Mouse (Mus musculus) heart, embryonic 13.5 days (tissue): ENCODE results near the gene Pptc7. TPM values are rescaled to one million over a fixed set of nuclear protein-coding genes. Genes with fewer than 3 reads are reported as not detected.
A peak's percentile ranks its signal among the peaks of the same experiment; 100 is the strongest.
"Not testable (repeated sequence)": the region's sequence is repeated elsewhere in the genome, so short reads cannot be mapped to it uniquely, and the experiment has no call there.

Experiments
- ATAC-seq: fragments of 200-750 bp; cut with Nextera tagmentation; 2 replicates; pipeline ENCODE4 v1.8.0; 2017; ENCODE audit warnings: moderate TSS enrichment; ENCODE audit not compliant: insufficient number of reproducible peaks, low FRiP score, low TSS enrichment; ENCODE audit errors: extremely low read depth
- H3K27ac ChIP-seq: fragments of 300-500 bp; sonication (generic); replicated peaks from 2 replicates; pipeline ENCODE4 v1.5.1; 2015; ENCODE audit warnings: moderate library complexity, mild to moderate bottlenecking, inconsistent platforms
- H3K27me3 ChIP-seq: fragments of 300-500 bp; sonication (generic); replicated peaks from 2 replicates; pipeline ENCODE4 v1.6.1; 2015; ENCODE audit warnings: mild to moderate bottlenecking, inconsistent platforms
- H3K36me3 ChIP-seq: fragments of 300-500 bp; sonication (generic); 2 replicates; pipeline ENCODE4 v1.6.1; 2015; ENCODE audit warnings: mild to moderate bottlenecking, inconsistent platforms
- H3K4me1 ChIP-seq: fragments of 300-500 bp; sonication (generic); 2 replicates; pipeline ENCODE4 v1.6.1; 2015; ENCODE audit warnings: inconsistent platforms
- H3K4me2 ChIP-seq: fragments of 300-500 bp; sonication (generic); 2 replicates; pipeline ENCODE4 v1.6.1; 2015; ENCODE audit warnings: inconsistent platforms, mild to moderate bottlenecking, moderate library complexity
- H3K4me3 ChIP-seq: fragments of 300-500 bp; sonication (generic); 2 replicates; pipeline ENCODE4 v1.5.1; 2015; ENCODE audit warnings: moderate library complexity, mild to moderate bottlenecking, inconsistent platforms
- H3K9ac ChIP-seq: fragments of 300-500 bp; sonication (generic); 2 replicates; pipeline ENCODE4 v1.6.1; 2015; ENCODE audit warnings: inconsistent platforms, mild to moderate bottlenecking, moderate library complexity
- H3K9me3 ChIP-seq: fragments of 300-500 bp; sonication (generic); 2 replicates; pipeline ENCODE4 v1.6.1; 2016; ENCODE audit warnings: inconsistent platforms
- WGBS: fragments of 180-500 bp; shearing (Covaris S2); methylation state at CpG from one replicate; pipeline ENCODE4 v1.1.7; 2015; ENCODE audit warnings: mixed read lengths; 5-methylcytosine and 5-hydroxymethylcytosine counted together
- polyA plus RNA-seq: library from polyadenylated mRNA; unstranded; fragments of >200 nt; fragmentation: Nextera tagmentation; extraction: Ambion mirVana; gene quantifications from 2 replicates; pipeline ENCODE4 v1.2.1, GENCODE M21; 2015

The Pptc7 gene
- polyA plus RNA-seq, 1 experiment from 2014 or later, result 9.7 TPM

DNA sequence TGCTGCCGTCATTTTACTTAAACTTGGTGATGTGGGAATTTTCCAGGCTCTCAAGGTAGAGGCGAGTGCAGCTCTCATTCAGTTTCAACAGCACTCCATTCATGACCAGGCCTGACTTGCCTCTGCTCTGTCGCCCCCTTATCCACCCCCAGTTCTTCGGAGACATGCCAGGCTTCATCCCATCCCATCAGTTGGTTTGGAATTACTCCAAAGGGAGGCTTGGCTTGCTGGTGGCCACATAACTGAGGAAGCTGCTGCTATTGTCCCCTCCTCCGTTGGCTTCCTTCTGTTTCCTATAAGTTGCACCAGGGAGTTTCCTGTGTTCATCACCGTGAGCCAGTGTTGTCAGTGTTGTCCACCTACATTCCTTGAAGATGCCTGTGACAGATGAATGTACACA is 20.4 kb downstream of the Pptc7 start:
- Histone ChIP-seq H3K4me1 (peaks cover 48% of the 10 kb centered on the region), H3K9ac (no peak overlapping the region), H3K9me3 (no peaks in the 10 kb centered on the region), H3K36me3 (peaks cover 19% of the 10 kb centered on the region), H3K27ac (peak overlapping the region; percentile 34), H3K4me3 (no peak overlapping the region), H3K4me2 (no peak overlapping the region), H3K27me3 (no peaks in the 10 kb centered on the region)
- 62% methylated on average over 6 of the region's 6 CpGs for WGBS
- ATAC-seq, result no peak

- no peak overlapping the region for H3K4me2 ChIP-seq
- peaks cover 41% of the 10 kb centered on the region for H3K4me1 ChIP-seq
- ATAC-seq, result no peak
- no peak overlapping the region for H3K27ac ChIP-seq
- H3K36me3 ChIP-seq, result peaks cover 21% of the 10 kb centered on the region
- 95% methylated on average over 7 of the region's 7 CpGs for WGBS
- no peak overlapping the region for H3K4me3 ChIP-seq
- H3K9me3 ChIP-seq, result no peaks in the 10 kb centered on the region
- no peaks in the 10 kb centered on the region for H3K27me3 ChIP-seq
- no peak overlapping the region for H3K9ac ChIP-seq
These were observed 21.3 kb downstream of the Pptc7 start for GRCm38 (mm10) chr5:122305472-122305871.

GRCm38 (mm10) chr5:122306536-122306935 is 22.4 kb downstream of the Pptc7 start:
- peaks cover 30% of the 10 kb centered on the region for H3K36me3 ChIP-seq
- no peak for ATAC-seq
- no peak overlapping the region for H3K27ac ChIP-seq
- H3K9ac ChIP-seq, result no peak overlapping the region
- H3K4me2 ChIP-seq, result no peak overlapping the region
- peaks cover 47% of the 10 kb centered on the region for H3K4me1 ChIP-seq
- H3K27me3 ChIP-seq, result no peaks in the 10 kb centered on the region
- WGBS, result 82% methylated on average over 3 of the region's 3 CpGs
- no peaks in the 10 kb centered on the region for H3K9me3 ChIP-seq
- no peak overlapping the region for H3K4me3 ChIP-seq

- WGBS, result 65% methylated on average over 8 of the region's 8 CpGs
- no peaks in the 10 kb centered on the region for H3K9me3 ChIP-seq
- no peaks in the 10 kb centered on the region for H3K27me3 ChIP-seq
- 0 out of 2 replicates have a peak overlapping the region, but pooled peaks have one; percentile 24 for H3K27ac ChIP-seq
- peak overlapping the region; percentile 5; the same call in 1 of the 2 replicates for H3K9ac ChIP-seq
- no peak for ATAC-seq
- H3K4me3 ChIP-seq, result no peak overlapping the region
- no peak overlapping the region for H3K4me2 ChIP-seq
- peaks cover 43% of the 10 kb centered on the region for H3K4me1 ChIP-seq
- peaks cover 50% of the 10 kb centered on the region for H3K36me3 ChIP-seq
These were observed 26.5 kb downstream of the Pptc7 start for GRCm38 (mm10) chr5:122310699-122311098.

- Histone ChIP-seq H3K4me3 (no peak overlapping the region), H3K36me3 (peaks cover 52% of the 10 kb centered on the region), H3K27ac (no peak overlapping the region), H3K9me3 (no peaks in the 10 kb centered on the region), H3K27me3 (no peaks in the 10 kb centered on the region), H3K9ac (peak overlapping the region; percentile 10; the same call in 1 of the 2 replicates), H3K4me2 (no peak overlapping the region), H3K4me1 (peaks cover 43% of the 10 kb centered on the region)
- 69% methylated on average over 7 of the region's 7 CpGs for WGBS
- ATAC-seq, result no peak
These were observed 27.5 kb downstream of the Pptc7 start for GRCm38 (mm10) chr5:122311692-122312091.

DNA sequence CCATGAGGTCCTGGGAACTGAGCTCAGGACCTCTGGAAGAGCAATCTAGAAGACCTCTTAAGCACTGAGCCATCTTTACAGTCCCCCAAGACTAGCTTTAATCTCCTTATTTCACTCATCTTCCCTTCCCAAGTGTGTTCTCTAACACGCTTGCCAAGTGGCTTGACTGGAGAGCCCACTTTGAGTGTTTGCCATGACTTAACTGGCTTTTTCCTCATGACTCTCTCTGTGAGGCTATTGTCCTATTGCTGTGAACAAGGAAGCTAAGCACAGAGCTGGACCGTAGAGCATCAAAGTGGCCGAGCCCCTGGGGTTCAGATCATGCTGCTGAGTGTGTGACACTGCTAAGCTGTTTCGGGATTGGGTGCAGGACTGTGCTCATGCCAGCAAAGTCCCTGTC is 28.2 kb downstream of the Pptc7 start:
- Histone ChIP-seq H3K27me3 (no peaks in the 10 kb centered on the region), H3K36me3 (peaks cover 56% of the 10 kb centered on the region), H3K4me1 (peaks cover 49% of the 10 kb centered on the region), H3K9me3 (no peaks in the 10 kb centered on the region), H3K4me3 (no peak overlapping the region), H3K4me2 (no peak overlapping the region), H3K27ac (no peak overlapping the region), H3K9ac (no peak overlapping the region)
- no peak for ATAC-seq
- 84% methylated on average over 4 of the region's 4 CpGs for WGBS

DNA sequence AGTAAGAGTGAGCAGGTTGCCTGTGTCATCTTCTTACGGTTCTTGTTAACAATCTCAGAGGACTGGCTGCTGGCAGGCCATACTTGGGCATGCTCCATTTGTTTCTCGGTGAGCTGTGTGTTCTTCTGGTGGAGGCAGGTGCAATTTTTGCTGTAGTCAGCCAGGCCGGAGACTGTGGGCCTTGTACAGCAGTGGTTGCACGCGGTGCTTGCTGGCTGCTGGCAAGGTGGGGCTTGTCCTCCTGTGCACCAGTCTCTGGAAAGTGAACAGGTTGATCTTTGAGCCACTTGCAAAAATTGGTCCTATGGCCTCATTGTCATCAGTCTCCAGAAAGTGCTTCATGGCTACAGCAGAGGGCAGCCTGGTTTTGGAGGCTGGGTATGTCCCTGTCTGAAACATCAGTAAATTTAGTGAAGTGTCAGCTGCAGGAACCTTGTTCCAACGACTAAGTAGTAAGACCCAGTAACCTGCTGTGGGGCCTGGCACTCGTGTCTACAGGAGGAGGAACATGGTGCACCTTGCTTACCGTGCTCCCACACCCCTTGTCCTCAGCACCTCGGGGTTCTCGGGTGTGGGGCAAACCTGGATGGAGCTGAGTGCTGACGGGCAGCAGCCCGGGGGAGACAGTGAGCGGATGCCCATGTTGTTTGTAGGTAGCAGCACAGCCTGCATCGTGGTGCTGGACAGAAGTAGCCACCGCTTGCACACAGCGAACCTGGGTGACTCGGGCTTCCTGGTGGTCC is 28.9 kb downstream of the Pptc7 start:
- Histone ChIP-seq H3K4me1 (peaks cover 56% of the 10 kb centered on the region), H3K27ac (no peak overlapping the region), H3K9ac (no peak overlapping the region), H3K4me2 (no peak overlapping the region), H3K27me3 (no peaks in the 10 kb centered on the region), H3K9me3 (no peaks in the 10 kb centered on the region), H3K36me3 (peaks cover 54% of the 10 kb centered on the region), H3K4me3 (no peak overlapping the region)
- ATAC-seq, result no peak
- 87% methylated on average over 17 of the region's 17 CpGs for WGBS

DNA sequence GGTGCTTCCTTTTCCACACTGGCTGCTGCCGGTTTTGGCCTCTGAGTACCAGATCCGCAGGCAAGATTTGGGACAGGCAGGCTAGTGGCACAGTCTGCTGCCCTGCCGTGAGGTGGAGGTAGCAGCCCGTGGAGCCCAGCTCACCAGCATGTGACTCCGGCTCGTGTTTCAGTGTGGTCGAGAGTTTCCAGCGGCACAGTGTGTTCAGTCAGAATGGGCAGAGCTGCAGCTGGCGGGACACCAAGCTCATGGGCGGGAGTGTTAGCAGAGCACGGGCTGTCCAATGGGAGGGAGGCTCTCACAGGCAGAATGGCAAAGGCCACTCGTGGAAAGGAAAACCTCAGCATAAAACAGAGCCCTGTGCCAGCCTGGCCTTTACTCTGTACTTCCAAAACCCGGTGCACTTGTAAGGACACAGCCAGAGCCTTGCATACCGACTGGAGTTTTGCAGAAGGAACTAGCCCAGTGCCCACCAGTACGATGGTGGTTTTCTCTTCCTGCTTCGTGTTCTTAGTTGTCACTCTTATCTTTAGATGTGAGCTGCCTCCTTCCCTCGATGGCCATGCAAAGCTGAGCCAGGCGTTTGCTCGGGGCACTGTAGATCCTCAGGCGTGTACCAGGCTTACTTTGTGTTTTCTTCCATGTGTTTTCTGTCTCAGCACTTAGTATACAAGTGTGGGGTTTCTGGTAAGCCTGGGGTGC is 31.0 kb downstream of the Pptc7 start:
- Histone ChIP-seq H3K4me2 (peak overlapping the region; percentile 40), H3K9me3 (no peaks in the 10 kb centered on the region), H3K27ac (peak overlapping the region; percentile 61), H3K4me1 (peaks cover 76% of the 10 kb centered on the region), H3K9ac (peak overlapping the region; percentile 42; the same call in 1 of the 2 replicates), H3K4me3 (no peak overlapping the region), H3K36me3 (peaks cover 42% of the 10 kb centered on the region), H3K27me3 (no peaks in the 10 kb centered on the region)
- 42% methylated on average over 20 of the region's 20 CpGs for WGBS
- 0 out of 2 replicates have a peak, but pooled peaks have one; percentile 59 for ATAC-seq

DNA sequence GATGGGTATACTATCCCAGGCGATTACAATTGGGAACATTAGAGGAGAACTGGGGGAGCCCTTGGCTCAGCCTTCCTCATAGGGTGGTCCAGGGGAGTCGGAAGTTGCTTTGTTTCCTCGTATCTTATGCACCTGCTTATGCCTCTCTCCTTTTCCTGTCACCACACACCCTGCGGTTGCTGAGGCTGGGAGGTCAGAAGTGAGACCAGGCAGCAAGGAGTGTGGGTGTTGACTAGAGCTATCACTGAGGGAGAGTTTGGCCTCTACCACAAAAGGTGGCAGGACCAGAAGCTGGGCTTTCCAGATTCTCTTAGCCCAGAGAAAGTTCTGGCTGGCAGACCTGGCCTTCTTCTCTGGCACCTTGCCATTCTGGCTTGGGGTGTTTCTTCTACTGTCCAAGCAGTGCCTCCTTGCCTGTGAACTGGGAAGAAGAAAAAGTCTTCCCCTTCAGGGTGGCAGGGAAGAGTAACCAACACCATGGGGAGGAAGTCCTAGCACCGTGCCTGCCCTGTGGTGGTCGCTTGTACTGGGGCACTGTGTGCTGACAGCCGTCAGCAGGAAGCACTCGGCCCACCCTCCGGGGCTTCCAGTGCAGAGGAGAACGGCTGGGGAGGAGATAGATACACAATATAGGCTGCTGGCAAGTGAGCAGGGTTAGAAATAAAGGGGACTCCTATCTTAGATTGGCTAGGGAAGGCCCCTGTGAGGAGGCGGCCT is 33.3 kb downstream of the Pptc7 start:
- H3K9ac ChIP-seq, result peak overlapping the region; percentile 35; the same call in 1 of the 2 replicates
- peaks cover 43% of the 10 kb centered on the region for H3K36me3 ChIP-seq
- H3K4me3 ChIP-seq, result no peak overlapping the region
- H3K4me1 ChIP-seq, result peaks cover 71% of the 10 kb centered on the region
- H3K9me3 ChIP-seq, result no peaks in the 10 kb centered on the region
- WGBS, result 69% methylated on average over 11 of the region's 11 CpGs
- ATAC-seq, result no peak
- no peak overlapping the region for H3K4me2 ChIP-seq
- no peaks in the 10 kb centered on the region for H3K27me3 ChIP-seq
- H3K27ac ChIP-seq, result 0 out of 2 replicates have a peak overlapping the region, but pooled peaks have one; percentile 1

- H3K27me3 ChIP-seq, result no peaks in the 10 kb centered on the region
- 75% methylated on average over 3 of the region's 3 CpGs for WGBS
- no peaks in the 10 kb centered on the region for H3K9me3 ChIP-seq
- peaks cover 69% of the 10 kb centered on the region for H3K4me1 ChIP-seq
- H3K4me2 ChIP-seq, result no peak overlapping the region
- H3K27ac ChIP-seq, result peak overlapping the region; percentile 96; the same call in 1 of the 2 replicates
- H3K9ac ChIP-seq, result no peak overlapping the region
- no peak for ATAC-seq
- no peak overlapping the region for H3K4me3 ChIP-seq
- H3K36me3 ChIP-seq, result peaks cover 46% of the 10 kb centered on the region
These were observed 33.9 kb downstream of the Pptc7 start for GRCm38 (mm10) chr5:122318100-122318499.

GRCm38 (mm10) chr5:122318976-122319375 is 34.8 kb downstream of the Pptc7 start:
- Histone ChIP-seq H3K4me2 (peak overlapping the region; percentile 25), H3K36me3 (peaks cover 39% of the 10 kb centered on the region), H3K9ac (peak overlapping the region; percentile 64), H3K4me1 (peaks cover 64% of the 10 kb centered on the region), H3K27ac (peak overlapping the region; percentile 96)
- H3K27me3 ChIP-seq, H3K9me3 ChIP-seq, H3K4me3 ChIP-seq, ATAC-seq: not testable (repeated sequence)
- 72% methylated on average over 3 of the region's 3 CpGs for WGBS
